Mouse (Mus musculus) hindbrain, embryonic 13.5 days (tissue): ENCODE measurements around the gene Ralgapa2. TPM values are rescaled to one million over a fixed set of nuclear protein-coding genes. Genes with fewer than 3 reads are reported as not detected.

Experiments used
- ATAC-seq: fragments of 200-750 bp; cut with Nextera tagmentation; 2 replicates; pipeline ENCODE4 v1.8.0; 2017; ENCODE audit warnings: moderate TSS enrichment; ENCODE audit not compliant: low FRiP score
- H3K27ac ChIP-seq: fragments of 300-500 bp; sonication (generic); 2 replicates; pipeline ENCODE4 v1.5.1; 2015; ENCODE audit warnings: inconsistent platforms, mild to moderate bottlenecking, moderate library complexity
- H3K27me3 ChIP-seq: fragments of 300-500 bp; sonication (generic); 2 replicates; pipeline ENCODE4 v1.6.1; 2015; ENCODE audit warnings: mild to moderate bottlenecking, inconsistent platforms
- H3K36me3 ChIP-seq: fragments of 300-500 bp; sonication (generic); 2 replicates; pipeline ENCODE4 v1.6.1; 2015; ENCODE audit warnings: mild to moderate bottlenecking, inconsistent platforms
- H3K4me1 ChIP-seq: fragments of 300-500 bp; sonication (generic); replicated peaks from 2 replicates; pipeline ENCODE4 v1.6.1; 2015; ENCODE audit warnings: inconsistent platforms
- H3K4me2 ChIP-seq: fragments of 300-500 bp; sonication (generic); 2 replicates; pipeline ENCODE4 v1.6.1; 2015; ENCODE audit warnings: inconsistent platforms, mild to moderate bottlenecking, moderate library complexity
- H3K4me3 ChIP-seq: fragments of 300-500 bp; sonication (generic); 2 replicates; pipeline ENCODE4 v1.5.1; 2015; ENCODE audit warnings: mild to moderate bottlenecking, inconsistent platforms
- H3K9ac ChIP-seq: fragments of 300-500 bp; sonication (generic); 2 replicates; pipeline ENCODE4 v1.6.1; 2015; ENCODE audit warnings: mild to moderate bottlenecking, inconsistent platforms
- H3K9me3 ChIP-seq: fragments of 300-500 bp; sonication (generic); 2 replicates; pipeline ENCODE4 v1.6.1; 2016; ENCODE audit warnings: inconsistent platforms
- WGBS: fragments of 180-500 bp; shearing (Covaris S2); methylation state at CpG from one replicate; pipeline ENCODE4 v1.1.7; 2015; 5-methylcytosine and 5-hydroxymethylcytosine counted together
- polyA plus RNA-seq: library from polyadenylated mRNA; unstranded; fragments of >200 nt; fragmentation: Nextera tagmentation; extraction: Ambion mirVana; gene quantifications from 2 replicates; pipeline ENCODE4 v1.2.1, GENCODE M21; 2015

Ralgapa2 gene
- polyA plus RNA-seq, 1 experiment from 2014 or later, result 13.2 TPM

- H3K4me3 ChIP-seq, result no peak overlapping the region
- H3K4me1 ChIP-seq, result peaks cover 5% of the 10 kb centered on the region
- no peak overlapping the region for H3K9ac ChIP-seq
- no peaks in the 10 kb centered on the region for H3K27me3 ChIP-seq
- ATAC-seq, result no peak
- no peak overlapping the region for H3K4me2 ChIP-seq
- 69% methylated on average over 11 of the region's 11 CpGs for WGBS
- H3K9me3 ChIP-seq, result no peaks in the 10 kb centered on the region
- H3K36me3 ChIP-seq, result no peaks in the 10 kb centered on the region
- H3K27ac ChIP-seq, result peak overlapping the region; percentile 40; the same call in 1 of the 2 replicates
These were observed 146.7 kb downstream of the Ralgapa2 start for GRCm38 (mm10) chr2:146365368-146365983.

- Histone ChIP-seq H3K4me2 (no peak overlapping the region), H3K27ac (no peak overlapping the region), H3K4me1 (peaks cover 5% of the 10 kb centered on the region), H3K9ac (no peak overlapping the region), H3K27me3 (no peaks in the 10 kb centered on the region), H3K36me3 (no peaks in the 10 kb centered on the region), H3K4me3 (no peak overlapping the region), H3K9me3 (no peaks in the 10 kb centered on the region)
- WGBS, result 73% methylated on average over 2 of the region's 2 CpGs
- no peak for ATAC-seq
These were observed 148.7 kb downstream of the Ralgapa2 start for GRCm38 (mm10) chr2:146363483-146363882.

DNA sequence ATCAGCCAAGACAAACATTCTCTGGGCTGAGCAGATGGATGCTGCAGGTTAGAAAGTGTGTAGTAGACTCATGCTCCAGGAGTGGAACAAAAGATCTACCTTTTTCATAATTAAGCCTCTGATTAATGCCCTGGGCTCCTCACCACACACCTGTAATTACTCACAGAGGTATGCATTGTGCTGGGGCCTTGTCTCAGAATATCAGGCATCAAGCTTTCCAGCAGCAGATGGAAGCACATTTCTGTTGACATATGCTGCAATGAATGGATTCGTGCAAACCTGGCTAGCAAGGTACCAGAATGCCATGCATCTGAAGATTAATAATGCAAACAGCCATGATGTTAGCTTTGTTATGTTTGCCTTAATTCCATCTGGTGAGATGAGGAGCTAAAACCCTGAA, 149.2 kb downstream of the Ralgapa2 start:
- no peaks in the 10 kb centered on the region for H3K36me3 ChIP-seq
- no peak for ATAC-seq
- H3K27ac ChIP-seq, result no peak overlapping the region; the same call in 1 of the 2 replicates
- no peak overlapping the region for H3K9ac ChIP-seq
- no peaks in the 10 kb centered on the region for H3K27me3 ChIP-seq
- 78% methylated on average over 1 of the region's 1 CpGs for WGBS
- H3K9me3 ChIP-seq, result no peaks in the 10 kb centered on the region
- H3K4me1 ChIP-seq, result peaks cover 5% of the 10 kb centered on the region
- H3K4me2 ChIP-seq, result no peak overlapping the region
- H3K4me3 ChIP-seq, result no peak overlapping the region

DNA sequence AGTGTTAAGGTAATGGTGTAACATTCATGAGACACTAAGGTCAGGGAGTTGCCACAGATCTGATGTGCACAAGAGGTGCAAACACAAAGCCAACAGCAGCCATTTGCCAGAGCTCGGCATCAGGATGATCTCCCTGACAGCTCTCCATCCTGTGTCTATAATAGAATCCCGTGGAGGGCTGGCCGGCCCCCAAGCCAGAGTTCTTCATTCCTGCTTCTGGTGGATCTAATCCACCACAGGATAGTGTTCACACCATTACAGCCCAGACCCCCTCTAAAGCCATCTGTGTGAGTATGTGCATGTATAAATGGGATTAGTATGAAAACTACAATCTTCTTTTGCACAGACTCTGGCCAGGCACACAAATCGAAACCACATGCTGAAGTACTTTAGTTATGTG, 150.2 kb downstream of the Ralgapa2 start:
- Histone ChIP-seq H3K4me3 (no peak overlapping the region), H3K4me1 (peaks cover 5% of the 10 kb centered on the region), H3K36me3 (no peaks in the 10 kb centered on the region), H3K9ac (no peak overlapping the region), H3K4me2 (no peak overlapping the region), H3K27me3 (no peaks in the 10 kb centered on the region), H3K9me3 (no peaks in the 10 kb centered on the region), H3K27ac (no peak overlapping the region)
- 86% methylated on average over 4 of the region's 4 CpGs for WGBS
- no peak for ATAC-seq

GRCm38 (mm10) chr2:146361076-146361475, 151.1 kb downstream of the Ralgapa2 start:
- Histone ChIP-seq H3K27ac (no peak overlapping the region), H3K9ac (no peak overlapping the region), H3K27me3 (no peaks in the 10 kb centered on the region), H3K9me3 (no peaks in the 10 kb centered on the region), H3K4me3 (no peak overlapping the region), H3K4me2 (no peak overlapping the region), H3K4me1 (peaks cover 5% of the 10 kb centered on the region), H3K36me3 (no peaks in the 10 kb centered on the region)
- ATAC-seq, result no peak
- WGBS, result 82% methylated on average over 3 of the region's 3 CpGs

- Histone ChIP-seq H3K27me3 (no peaks in the 10 kb centered on the region), H3K9me3 (no peaks in the 10 kb centered on the region), H3K4me3 (no peak overlapping the region), H3K4me2 (no peak overlapping the region), H3K4me1 (no peaks in the 10 kb centered on the region), H3K27ac (no peak overlapping the region), H3K36me3 (no peaks in the 10 kb centered on the region), H3K9ac (no peak overlapping the region)
- no peak for ATAC-seq
- WGBS, result 92% methylated on average over 2 of the region's 2 CpGs
These were observed 152.5 kb downstream of the Ralgapa2 start for GRCm38 (mm10) chr2:146359676-146360075.

GRCm38 (mm10) chr2:146356524-146356923, 155.6 kb downstream of the Ralgapa2 start:
- no peak for ATAC-seq
- peaks cover 6% of the 10 kb centered on the region; the same call in 1 of the 2 replicates for H3K36me3 ChIP-seq
- H3K4me3 ChIP-seq, result no peak overlapping the region
- no peak overlapping the region for H3K27ac ChIP-seq
- H3K4me1 ChIP-seq, result no peaks in the 10 kb centered on the region
- H3K9me3 ChIP-seq, result no peaks in the 10 kb centered on the region
- H3K4me2 ChIP-seq, result no peak overlapping the region
- 82% methylated on average over 6 of the region's 6 CpGs for WGBS
- H3K27me3 ChIP-seq, result no peaks in the 10 kb centered on the region
- H3K9ac ChIP-seq, result no peak overlapping the region

DNA sequence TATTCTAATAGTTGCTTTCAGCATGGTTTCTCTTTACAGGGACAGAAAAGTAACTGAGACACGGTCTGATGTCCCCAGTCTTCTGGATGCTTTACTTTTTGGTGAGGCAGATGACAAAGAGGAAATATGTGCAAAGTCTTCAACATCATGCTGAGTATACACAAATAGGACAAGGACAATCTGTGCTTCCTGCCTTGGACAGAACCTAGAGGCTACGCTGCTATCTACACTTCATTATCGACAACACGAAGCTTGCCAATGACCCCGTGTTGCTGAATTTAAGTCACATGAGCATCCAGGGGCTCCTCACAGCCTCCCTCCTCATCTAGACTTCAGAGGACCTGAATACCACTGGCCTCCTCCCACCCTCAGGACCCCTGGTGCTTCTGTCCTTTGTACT, 161.9 kb downstream of the Ralgapa2 start:
- Histone ChIP-seq H3K9me3 (no peaks in the 10 kb centered on the region), H3K4me1 (peaks cover 4% of the 10 kb centered on the region), H3K4me2 (no peak overlapping the region), H3K36me3 (peaks cover 21% of the 10 kb centered on the region), H3K27ac (no peak overlapping the region), H3K9ac (no peak overlapping the region), H3K4me3 (no peak overlapping the region), H3K27me3 (0 out of 2 replicates have a peak, but pooled peaks cover 1% of the 10 kb centered on the region)
- WGBS, result 95% methylated on average over 5 of the region's 5 CpGs
- ATAC-seq, result no peak

GRCm38 (mm10) chr2:146347942-146348341, 164.2 kb downstream of the Ralgapa2 start:
- H3K4me3 ChIP-seq, result no peak overlapping the region
- no peaks in the 10 kb centered on the region for H3K9me3 ChIP-seq
- no peak overlapping the region for H3K9ac ChIP-seq
- peak; percentile 90 for ATAC-seq
- 0 out of 2 replicates have a peak, but pooled peaks cover 3% of the 10 kb centered on the region for H3K27me3 ChIP-seq
- H3K36me3 ChIP-seq, result peaks cover 32% of the 10 kb centered on the region
- H3K4me1 ChIP-seq, result peaks cover 4% of the 10 kb centered on the region
- 49% methylated on average over 2 of the region's 2 CpGs for WGBS
- no peak overlapping the region for H3K4me2 ChIP-seq
- H3K27ac ChIP-seq, result peak overlapping the region; percentile 40; the same call in 1 of the 2 replicates

GRCm38 (mm10) chr2:146340090-146340489, 172.1 kb downstream of the Ralgapa2 start:
- Histone ChIP-seq H3K27me3 (0 out of 2 replicates have a peak, but pooled peaks cover under 1% of the 10 kb centered on the region), H3K27ac (no peak overlapping the region), H3K36me3 (peaks cover 26% of the 10 kb centered on the region), H3K4me3 (no peak overlapping the region), H3K4me1 (0 out of 2 replicates have a peak, but pooled peaks cover 3% of the 10 kb centered on the region), H3K9ac (no peak overlapping the region), H3K4me2 (no peak overlapping the region), H3K9me3 (no peaks in the 10 kb centered on the region)
- 96% methylated on average over 4 of the region's 4 CpGs for WGBS
- no peak for ATAC-seq

DNA sequence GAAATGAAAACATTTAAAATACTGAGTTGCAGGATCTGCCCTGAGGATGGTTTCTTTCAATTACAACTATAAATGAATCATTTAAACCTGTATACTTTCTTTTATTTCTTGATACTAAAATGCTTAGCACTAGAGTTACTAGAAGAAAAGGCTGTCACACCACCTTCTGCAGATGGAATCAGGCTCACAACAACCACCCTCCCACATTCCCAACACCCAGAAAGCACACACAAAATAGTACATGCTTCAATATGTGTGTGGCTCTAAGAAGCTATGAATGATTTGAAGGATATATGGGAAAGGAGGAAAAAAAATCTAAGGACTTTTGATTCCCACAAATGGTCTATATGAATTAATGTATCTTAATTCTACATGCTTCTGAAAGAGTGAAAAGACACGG, 174.6 kb downstream of the Ralgapa2 start:
- Histone ChIP-seq H3K27me3 (0 out of 2 replicates have a peak, but pooled peaks cover 9% of the 10 kb centered on the region), H3K4me2 (no peak overlapping the region), H3K4me1 (peaks cover 6% of the 10 kb centered on the region), H3K4me3 (no peak overlapping the region), H3K27ac (no peak overlapping the region), H3K36me3 (peaks cover 14% of the 10 kb centered on the region), H3K9me3 (no peaks in the 10 kb centered on the region), H3K9ac (no peak overlapping the region)
- no peak for ATAC-seq
- 81% methylated on average over 1 of the region's 1 CpGs for WGBS

DNA sequence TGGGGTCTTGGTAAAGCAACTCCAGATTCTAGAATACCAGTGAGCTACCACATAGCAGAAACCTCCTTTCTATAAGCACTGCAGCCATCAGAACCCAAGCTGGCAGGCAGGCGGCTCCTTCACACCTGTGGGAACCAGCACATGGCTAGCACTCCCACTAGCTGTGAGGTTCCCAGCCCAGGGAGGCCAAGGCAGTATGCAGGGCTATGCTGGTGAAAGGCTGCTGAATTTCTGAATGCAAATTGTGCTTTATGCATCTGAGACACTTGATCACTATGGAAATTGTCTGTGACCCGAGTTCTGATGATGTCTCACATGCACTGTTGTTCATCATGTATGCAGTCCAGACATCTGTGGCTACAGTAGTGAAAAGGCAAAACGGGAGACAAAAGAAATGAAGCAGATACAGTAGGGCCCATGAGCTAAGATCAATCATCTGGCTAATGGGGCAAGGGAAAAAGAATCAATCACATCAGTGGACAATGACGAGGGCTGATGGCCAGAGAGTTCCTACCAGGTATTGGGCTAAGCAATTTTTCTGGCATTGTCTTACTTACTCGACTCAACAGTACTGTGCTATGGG, 180.2 kb downstream of the Ralgapa2 start:
- 34% methylated on average over 5 of the region's 5 CpGs for WGBS
- Histone ChIP-seq H3K36me3 (no peaks in the 10 kb centered on the region), H3K9ac (no peak overlapping the region), H3K4me2 (no peak overlapping the region), H3K4me1 (peaks cover 31% of the 10 kb centered on the region), H3K27me3 (0 out of 2 replicates have a peak, but pooled peaks cover 9% of the 10 kb centered on the region), H3K27ac (peak overlapping the region; percentile 63), H3K4me3 (no peak overlapping the region), H3K9me3 (no peaks in the 10 kb centered on the region)
- ATAC-seq, result 0 out of 2 replicates have a peak, but pooled peaks have one; percentile 18
